Mouse (Mus musculus): ENCODE results near the gene Rxfp2. TPM values are rescaled to one million over a fixed set of nuclear protein-coding genes. Genes with fewer than 3 reads are reported as not detected.

Gene Rxfp2
- total and polyA plus RNA-seq, 2 experiments from 2014 or later = 0.10 to 0.21 TPM

DNA sequence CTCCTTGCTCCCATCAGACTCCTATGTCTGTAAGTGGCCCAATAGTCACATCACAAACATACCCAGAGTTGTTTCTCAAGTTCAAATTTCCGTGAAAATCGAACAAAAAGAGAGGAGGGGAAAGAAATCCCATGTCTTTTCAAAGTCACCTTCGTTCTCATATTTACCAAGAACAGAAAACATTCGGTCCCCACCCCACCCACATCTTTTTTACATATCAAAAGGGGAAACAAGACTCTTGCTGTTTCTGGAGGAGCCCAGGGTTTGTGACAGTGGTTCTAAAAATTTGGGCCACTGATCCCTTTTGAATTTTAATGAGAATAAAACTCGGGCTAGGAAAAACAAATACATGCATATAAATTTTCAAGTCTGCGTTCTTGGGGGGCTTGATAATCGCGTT, 92.8 kb downstream of the Rxfp2 start:
- ATAC-seq = no peak
- TF ChIP-seq CTCF (IDR thresholded peaks at IDR 0.05; ENCODE audit: low read depth) = no peak
- no peaks in the 10 kb centered on the region for H3K27me3 ChIP-seq (ENCODE audit: insufficient read depth, low read length)

GRCm38 (mm10) chr5:150114007-150114406, 95.5 kb downstream of the Rxfp2 start:
- H3K4me1 ChIP-seq (ENCODE audit: insufficient read depth) = peaks cover under 1% of the 10 kb centered on the region; the same call in 1 of the 2 replicates
- ATAC-seq = no peak
- TF ChIP-seq CTCF (IDR thresholded peaks at IDR 0.05; ENCODE audit: low read depth) = peak; percentile 60
- no peak for DNase-seq
- H3K27me3 ChIP-seq (ENCODE audit: insufficient read depth, low read length) = no peaks in the 10 kb centered on the region
- no peak overlapping the region for H3K4me3 ChIP-seq (ENCODE audit: low read depth, low read length)
- no peak overlapping the region for H3K9ac ChIP-seq
- 82% methylated on average over 7 of the region's 7 CpGs for WGBS
- H3K9me3 ChIP-seq (ENCODE audit: low read length) = no peaks in the 10 kb centered on the region
- H3K36me3 ChIP-seq (ENCODE audit: insufficient read depth) = no peaks in the 10 kb centered on the region
- no peak overlapping the region for H3K27ac ChIP-seq (ENCODE audit: low read depth, low read length)
- no peak overlapping the region for H3K4me2 ChIP-seq (ENCODE audit: low read depth)

More for the DNA sequence above, 92.8 kb downstream of the Rxfp2 start:
- WGBS = 34% methylated on average over 8 of the region's 8 CpGs
- H3K36me3 ChIP-seq (ENCODE audit: insufficient read depth) = no peaks in the 10 kb centered on the region
- no peak overlapping the region for H3K4me3 ChIP-seq (ENCODE audit: low read depth, low read length)
- no peak overlapping the region for H3K27ac ChIP-seq (ENCODE audit: low read depth, low read length)
- no peak overlapping the region for H3K9ac ChIP-seq
- H3K4me1 ChIP-seq (ENCODE audit: insufficient read depth) = no peaks in the 10 kb centered on the region
- no peak overlapping the region for H3K4me2 ChIP-seq (ENCODE audit: low read depth)
- no peak for DNase-seq
- no peaks in the 10 kb centered on the region for H3K9me3 ChIP-seq (ENCODE audit: low read length)

DNA sequence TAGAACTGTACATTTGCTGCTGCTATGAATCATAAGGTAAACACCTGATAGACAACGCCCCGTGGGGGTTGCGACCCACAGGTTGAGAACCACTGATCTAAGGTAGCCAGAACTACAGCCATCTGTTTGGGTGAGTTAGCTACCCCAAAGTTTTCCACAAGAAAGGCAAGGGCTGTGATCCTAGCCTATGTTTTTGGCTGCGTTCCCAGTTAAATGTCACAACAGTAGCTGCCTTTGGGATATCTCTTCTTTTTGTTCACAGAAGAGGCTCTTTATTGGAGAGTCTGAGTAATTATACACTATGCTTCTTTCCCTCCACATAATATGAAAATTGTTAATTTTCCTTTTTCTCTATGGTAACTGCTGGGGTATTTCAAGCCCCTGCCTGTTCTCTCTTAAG, 96.3 kb downstream of the Rxfp2 start:
- Histone ChIP-seq H3K4me1 (ENCODE audit: insufficient read depth) (peaks cover 4% of the 10 kb centered on the region; the same call in 1 of the 2 replicates), H3K4me2 (ENCODE audit: low read depth) (no peak overlapping the region), H3K4me3 (ENCODE audit: low read depth, low read length) (no peak overlapping the region), H3K27me3 (ENCODE audit: insufficient read depth, low read length) (no peaks in the 10 kb centered on the region), H3K9me3 (ENCODE audit: low read length) (no peaks in the 10 kb centered on the region), H3K27ac (ENCODE audit: low read depth, low read length) (peak overlapping the region; percentile 24; the same call in 1 of the 2 replicates), H3K9ac (no peak overlapping the region), H3K36me3 (ENCODE audit: insufficient read depth) (no peaks in the 10 kb centered on the region)
- DNase-seq (peak; percentile 35), ATAC-seq (0 out of 2 replicates have a peak, but pooled peaks have one; percentile 2)
- 74% methylated on average over 4 of the region's 4 CpGs for WGBS
- TF ChIP-seq CTCF (IDR thresholded peaks at IDR 0.05; ENCODE audit: low read depth) = no peak

DNA sequence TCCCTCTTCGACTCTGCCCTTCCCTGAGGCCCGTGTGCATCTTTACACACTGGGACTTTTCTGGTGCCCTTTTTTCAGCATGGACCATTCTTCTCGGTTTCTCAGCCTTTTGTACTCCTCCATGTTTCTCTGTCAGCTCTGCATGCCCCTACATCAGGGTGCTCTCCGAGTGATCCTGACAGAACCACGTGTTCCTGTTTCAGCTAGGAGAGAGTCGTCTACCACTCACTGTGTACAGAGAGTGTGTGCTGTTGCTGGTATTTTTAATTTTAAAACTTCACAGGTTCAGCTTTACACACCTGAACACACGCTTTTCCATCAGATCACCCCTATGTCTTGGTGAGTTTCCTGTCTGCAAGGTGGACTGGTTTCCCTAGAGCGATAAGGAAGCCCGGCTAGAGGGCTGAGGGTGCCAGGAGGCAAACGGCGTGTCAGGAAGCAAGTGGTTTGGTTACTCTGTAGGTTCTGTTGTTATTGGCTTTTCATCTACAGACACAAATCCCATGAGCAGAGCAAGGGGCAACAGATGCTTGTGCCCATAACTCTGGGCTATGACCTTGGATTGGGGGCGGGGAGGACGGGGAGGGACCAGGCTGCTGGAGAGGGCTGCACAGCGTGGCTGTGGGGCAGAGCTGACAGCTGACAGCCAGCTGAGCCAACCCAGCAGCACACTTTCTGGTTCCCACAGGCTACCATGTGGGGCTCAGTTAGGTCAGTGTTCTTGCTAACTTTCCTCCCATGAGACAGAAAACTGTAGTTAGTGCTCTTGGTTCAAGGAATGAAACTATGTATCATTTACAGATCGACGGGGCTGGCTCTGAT, 97.0 kb downstream of the Rxfp2 start:
- no peak for ATAC-seq
- peak overlapping the region; percentile 24 for H3K27ac ChIP-seq (ENCODE audit: low read depth, low read length)
- no peak overlapping the region for H3K4me3 ChIP-seq (ENCODE audit: low read depth, low read length)
- no peak for DNase-seq
- no peaks in the 10 kb centered on the region for H3K36me3 ChIP-seq (ENCODE audit: insufficient read depth)
- no peak overlapping the region for H3K4me2 ChIP-seq (ENCODE audit: low read depth)
- no peak for TF ChIP-seq CTCF (IDR thresholded peaks at IDR 0.05; ENCODE audit: low read depth)
- H3K4me1 ChIP-seq (ENCODE audit: insufficient read depth) = peaks cover 4% of the 10 kb centered on the region; the same call in 1 of the 2 replicates
- no peaks in the 10 kb centered on the region for H3K9me3 ChIP-seq (ENCODE audit: low read length)
- H3K27me3 ChIP-seq (ENCODE audit: insufficient read depth, low read length) = no peaks in the 10 kb centered on the region
- no peak overlapping the region for H3K9ac ChIP-seq
- WGBS = 51% methylated on average over 16 of the region's 16 CpGs

DNA sequence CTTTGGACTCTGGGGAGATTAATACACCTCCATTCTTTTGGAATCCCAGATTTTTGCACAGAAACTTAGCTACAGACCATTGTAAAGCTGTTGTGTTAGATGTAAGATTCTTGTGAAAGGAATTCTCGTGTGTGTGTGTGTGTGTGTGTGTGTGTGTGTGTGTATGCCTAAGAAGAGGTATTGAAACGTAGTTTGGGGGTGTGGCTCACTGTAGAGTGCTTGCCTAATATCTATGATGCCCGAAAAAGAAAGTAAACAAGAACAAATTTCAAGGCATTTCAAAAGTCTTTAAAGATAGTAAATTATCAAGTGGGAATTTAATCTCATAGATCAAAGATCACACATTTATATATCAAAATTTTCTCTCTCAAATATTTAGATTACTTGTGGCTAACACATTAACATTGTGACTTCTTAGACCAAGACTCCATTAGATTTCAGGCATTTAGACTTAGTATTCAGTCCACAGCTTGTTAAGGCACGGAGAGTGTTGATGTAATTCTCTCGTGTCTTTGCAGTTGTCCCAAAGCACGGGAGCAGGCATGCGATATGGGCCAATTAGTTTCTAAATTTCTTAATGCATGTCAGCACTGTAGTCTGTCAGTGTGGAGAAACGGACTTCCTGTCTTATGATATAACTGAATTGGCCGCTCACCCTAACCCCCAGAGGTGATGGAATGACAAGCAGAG, 97.9 kb downstream of the Rxfp2 start:
- Histone ChIP-seq H3K9me3 (ENCODE audit: low read length) (no peaks in the 10 kb centered on the region), H3K27me3 (ENCODE audit: insufficient read depth, low read length) (no peaks in the 10 kb centered on the region), H3K36me3 (ENCODE audit: insufficient read depth) (no peaks in the 10 kb centered on the region), H3K9ac (no peak overlapping the region), H3K27ac (ENCODE audit: low read depth, low read length) (no peak overlapping the region), H3K4me3 (ENCODE audit: low read depth, low read length) (no peak overlapping the region), H3K4me2 (ENCODE audit: low read depth) (no peak overlapping the region), H3K4me1 (ENCODE audit: insufficient read depth) (peaks cover 4% of the 10 kb centered on the region; the same call in 1 of the 2 replicates)
- WGBS = 66% methylated on average over 9 of the region's 9 CpGs
- TF ChIP-seq CTCF (IDR thresholded peaks at IDR 0.05; ENCODE audit: low read depth) = no peak
- DNase-seq (no peak), ATAC-seq (no peak)

- no peaks in the 10 kb centered on the region for H3K27me3 ChIP-seq (ENCODE audit: insufficient read depth, low read length)
- 81% methylated on average over 6 of the region's 6 CpGs for WGBS
These were observed 98.4 kb downstream of the Rxfp2 start for GRCm38 (mm10) chr5:150116906-150117216.

DNA sequence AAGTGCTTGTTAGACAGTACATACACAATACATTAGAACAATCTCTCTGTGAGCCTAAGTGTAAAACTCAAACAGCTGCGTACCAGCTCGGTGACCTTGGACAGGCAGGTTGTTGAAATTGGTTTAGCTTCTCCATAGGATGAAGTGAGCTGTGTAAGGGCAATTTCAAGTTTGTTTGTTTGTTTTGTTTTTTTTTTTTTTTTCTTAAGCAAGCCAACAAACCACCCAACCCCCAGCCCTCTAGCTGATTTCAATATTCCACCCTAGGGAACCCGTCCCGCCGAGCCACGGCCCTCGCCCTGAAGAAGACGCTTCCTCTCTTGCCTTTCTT, 99.6 kb downstream of the Rxfp2 start:
- peaks cover 4% of the 10 kb centered on the region; the same call in 1 of the 2 replicates for H3K4me1 ChIP-seq (ENCODE audit: insufficient read depth)
- peak overlapping the region; percentile 75 for H3K4me3 ChIP-seq (ENCODE audit: low read depth, low read length)
- DNase-seq (no peak), ATAC-seq (no peak)
- H3K9me3 ChIP-seq (ENCODE audit: low read length) = no peaks in the 10 kb centered on the region
- TF ChIP-seq CTCF (IDR thresholded peaks at IDR 0.05; ENCODE audit: low read depth) = no peak
- no peaks in the 10 kb centered on the region for H3K27me3 ChIP-seq (ENCODE audit: insufficient read depth, low read length)
- peak overlapping the region; percentile 81 for H3K4me2 ChIP-seq (ENCODE audit: low read depth)
- no peaks in the 10 kb centered on the region for H3K36me3 ChIP-seq (ENCODE audit: insufficient read depth)
- 16% methylated on average over 8 of the region's 8 CpGs for WGBS
- peak overlapping the region; percentile 61; the same call in 1 of the 2 replicates for H3K9ac ChIP-seq
- H3K27ac ChIP-seq (ENCODE audit: low read depth, low read length) = no peak overlapping the region

More at GRCm38 (mm10) chr5:150116906-150117216, 98.4 kb downstream of the Rxfp2 start:
- Histone ChIP-seq H3K4me2 (ENCODE audit: low read depth) (no peak overlapping the region), H3K27ac (ENCODE audit: low read depth, low read length) (no peak overlapping the region), H3K4me1 (ENCODE audit: insufficient read depth) (peaks cover 4% of the 10 kb centered on the region; the same call in 1 of the 2 replicates), H3K36me3 (ENCODE audit: insufficient read depth) (no peaks in the 10 kb centered on the region), H3K9me3 (ENCODE audit: low read length) (no peaks in the 10 kb centered on the region), H3K9ac (no peak overlapping the region), H3K4me3 (ENCODE audit: low read depth, low read length) (no peak overlapping the region)
- peak; percentile 41 for TF ChIP-seq CTCF (IDR thresholded peaks at IDR 0.05; ENCODE audit: low read depth)
- no peak for ATAC-seq
- no peak for DNase-seq
